Mouse (Mus musculus): ENCODE measurements around the gene March7.
A peak's percentile ranks its signal among the peaks of the same experiment; 100 is the strongest.

March7 gene

DNA sequence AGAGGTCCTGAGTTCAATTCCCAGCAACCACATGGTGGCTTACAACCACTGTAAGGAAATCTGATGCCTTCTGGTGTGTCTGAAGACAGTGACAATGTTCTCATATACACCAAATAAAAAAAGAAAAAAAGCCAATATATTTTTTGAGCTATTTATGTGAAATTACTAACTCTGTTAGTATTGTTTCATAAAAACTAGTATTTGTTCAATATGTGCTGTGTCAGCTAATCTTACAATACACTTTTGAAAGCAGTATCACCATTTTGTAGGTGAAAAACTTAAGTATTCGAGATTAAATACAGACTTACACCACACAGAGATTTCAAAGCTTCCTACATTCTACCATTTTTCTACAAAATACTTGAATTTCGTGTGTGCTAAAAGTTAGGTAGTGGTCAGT lies 5.0 kb downstream of the March7 start:
- no peak for DNase-seq (ENCODE audit: low read depth)

- peak; percentile 43 for DNase-seq (ENCODE audit: low read depth)
Measured at GRCm38 (mm10) chr2:60216547-60217153, 7.0 kb downstream of the March7 start.

GRCm38 (mm10) chr2:60217620-60218019 lies 7.9 kb downstream of the March7 start:
- no peak for DNase-seq (ENCODE audit: low read depth)

GRCm38 (mm10) chr2:60221236-60221635 lies 11.5 kb downstream of the March7 start:
- no peak for DNase-seq (ENCODE audit: low read depth)

- no peak for DNase-seq (ENCODE audit: low read depth)
Measured at GRCm38 (mm10) chr2:60221954-60222353, 12.3 kb downstream of the March7 start.

GRCm38 (mm10) chr2:60223489-60223888 lies 13.8 kb downstream of the March7 start:
- no peak for DNase-seq (ENCODE audit: low read depth)

GRCm38 (mm10) chr2:60228470-60228869 lies 18.8 kb downstream of the March7 start:
- no peak for DNase-seq (ENCODE audit: low read depth)

- no peak for DNase-seq (ENCODE audit: low read depth)
Measured at GRCm38 (mm10) chr2:60230361-60230760, 20.7 kb downstream of the March7 start.

GRCm38 (mm10) chr2:60233147-60233546 lies 23.5 kb downstream of the March7 start:
- no peak for DNase-seq (ENCODE audit: low read depth)

GRCm38 (mm10) chr2:60234506-60234905 lies 24.8 kb downstream of the March7 start:
- no peak for DNase-seq (ENCODE audit: low read depth)

DNA sequence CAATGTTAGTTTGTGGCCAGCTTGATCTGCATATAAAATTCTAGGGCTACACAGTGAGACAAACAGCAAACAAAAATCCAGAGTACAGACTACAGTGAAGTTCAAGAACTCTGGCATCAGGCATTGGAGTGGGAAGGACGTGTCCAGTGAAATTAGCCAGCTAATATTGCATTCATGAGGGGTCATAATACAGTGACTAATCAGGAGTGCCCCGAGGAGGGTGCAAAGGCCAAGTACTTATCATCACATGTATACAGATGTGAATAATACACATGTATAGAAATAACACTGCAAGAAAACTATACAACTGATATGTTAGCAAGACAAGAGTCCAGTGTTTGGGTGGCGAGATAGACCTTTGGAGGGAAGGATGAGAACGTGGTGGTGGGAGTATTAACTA lies 43.1 kb downstream of the March7 start:
- no peak for DNase-seq (ENCODE audit: low read depth)

DNA sequence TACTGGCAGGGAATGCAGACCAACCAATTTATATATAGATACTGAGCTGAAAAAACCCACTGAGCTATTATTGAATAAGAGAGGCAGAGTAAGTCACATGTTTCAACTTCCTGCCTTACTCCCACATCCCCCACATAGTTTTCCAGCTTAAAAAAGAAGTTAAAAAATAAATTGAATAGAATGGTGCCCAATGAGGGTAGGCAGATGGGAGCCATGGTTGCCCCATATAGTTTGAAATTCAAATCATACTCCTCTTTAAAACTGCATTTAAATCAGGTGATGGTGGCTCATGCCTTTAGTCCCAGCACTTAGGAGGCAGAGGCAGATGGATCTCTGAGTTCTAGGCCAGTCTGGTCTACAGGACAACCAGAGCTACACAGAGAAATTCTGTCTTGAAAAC lies 43.8 kb downstream of the March7 start:
- DNase-seq (ENCODE audit: low read depth), result no peak

- DNase-seq (ENCODE audit: low read depth), result no peak
Measured at GRCm38 (mm10) chr2:60256751-60257150, 47.1 kb downstream of the March7 start.

GRCm38 (mm10) chr2:60259186-60259585 lies 49.5 kb downstream of the March7 start:
- no peak for DNase-seq (ENCODE audit: low read depth)

DNA sequence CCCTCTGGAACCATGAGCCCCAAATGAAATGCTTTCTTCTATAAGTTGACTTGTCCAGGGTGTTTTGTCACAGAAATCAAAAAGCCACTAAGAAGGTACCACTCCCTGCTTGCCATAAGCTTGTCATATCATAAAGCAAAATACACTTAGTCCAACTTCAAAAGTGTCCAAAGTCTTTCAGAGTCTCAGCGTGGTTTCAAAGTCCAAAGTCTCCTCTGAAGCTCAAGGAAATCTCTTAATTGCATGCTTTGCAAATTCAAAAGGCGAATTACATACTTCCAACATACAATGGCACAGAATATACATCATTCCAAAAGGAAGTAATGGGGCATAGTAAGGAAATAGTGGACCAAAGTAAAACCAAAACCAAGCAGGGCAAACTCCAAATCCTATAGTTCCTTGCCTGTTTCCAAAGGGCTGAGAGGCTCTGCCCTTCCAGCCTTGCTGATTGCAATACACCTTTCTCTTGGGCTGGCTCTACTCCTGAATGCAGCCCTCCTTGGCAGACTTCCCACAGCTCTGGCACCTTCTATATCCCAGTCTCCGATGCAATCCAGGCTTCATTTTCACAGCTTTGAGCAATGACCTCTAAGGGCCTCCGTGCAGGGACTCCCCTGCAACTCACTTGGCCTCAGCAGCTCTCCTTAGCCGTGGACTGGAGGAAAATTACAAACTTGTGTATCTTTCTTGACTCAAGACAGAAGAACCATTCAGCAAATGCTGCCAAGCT lies 51.1 kb downstream of the March7 start:
- no peak for DNase-seq (ENCODE audit: low read depth)

GRCm38 (mm10) chr2:60267567-60267966 lies 57.9 kb downstream of the March7 start:
- no peak for DNase-seq (ENCODE audit: low read depth)

- no peak for DNase-seq (ENCODE audit: low read depth)
Measured at GRCm38 (mm10) chr2:60269856-60270479, 60.3 kb downstream of the March7 start.

DNA sequence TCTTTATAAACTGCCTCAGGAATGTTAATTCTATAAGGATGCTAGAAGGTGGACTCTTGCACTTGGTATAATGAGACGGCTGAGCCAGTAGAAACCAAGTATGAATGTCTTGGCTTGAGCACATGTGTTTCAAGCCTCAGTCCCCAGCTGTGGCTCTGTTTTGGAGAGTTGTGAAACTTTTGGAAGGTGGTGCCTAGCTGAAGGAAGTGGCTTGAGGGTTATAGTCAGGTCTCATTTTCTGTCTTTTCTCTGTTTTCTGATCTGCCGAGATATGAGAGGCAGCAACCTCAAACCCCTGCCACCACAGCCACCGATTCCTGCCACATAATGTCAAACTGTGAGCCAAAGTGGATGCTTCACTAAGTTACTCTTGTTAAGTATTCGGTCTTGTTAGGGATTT lies 68.9 kb downstream of the March7 start:
- no peak for DNase-seq (ENCODE audit: low read depth)

- DNase-seq (ENCODE audit: low read depth), result no peak
Measured at GRCm38 (mm10) chr2:60282625-60283024, 72.9 kb downstream of the March7 start.

GRCm38 (mm10) chr2:60283208-60283750 lies 73.6 kb downstream of the March7 start:
- no peak for DNase-seq (ENCODE audit: low read depth)

DNA sequence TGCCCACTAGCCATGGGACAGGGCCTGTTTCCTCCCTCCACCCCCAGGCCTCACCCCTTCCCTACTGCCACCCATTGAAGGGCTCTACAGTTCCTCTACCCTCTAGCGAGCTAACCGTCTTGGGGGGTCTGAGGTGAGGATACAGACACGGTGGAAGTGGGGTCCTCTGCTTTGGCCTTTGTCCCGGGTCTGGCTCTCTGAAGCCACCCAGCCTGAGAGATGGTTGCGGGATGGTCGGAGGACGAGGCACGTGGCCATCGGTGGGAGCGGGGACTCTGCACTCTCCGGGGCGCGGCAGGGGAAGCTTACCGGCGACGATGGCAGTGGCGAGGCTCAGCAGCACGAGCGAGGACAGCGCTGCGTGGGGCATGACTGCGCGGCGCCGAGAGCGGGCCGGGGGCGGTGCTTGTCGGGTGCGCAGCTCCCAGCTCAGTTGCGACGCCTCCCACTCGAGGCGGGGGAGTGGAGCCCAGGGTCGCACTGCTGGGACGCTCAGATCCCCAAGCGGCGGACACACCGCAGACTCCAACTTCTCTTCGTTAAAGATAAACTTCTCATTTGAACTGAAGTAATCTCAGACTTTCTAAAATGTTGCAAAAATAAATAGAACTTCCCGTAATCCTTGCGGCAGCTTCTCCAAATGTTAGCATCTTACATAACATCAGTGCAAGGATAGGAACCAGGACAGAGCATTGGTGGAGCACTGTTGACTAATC lies 74.2 kb downstream of the March7 start:
- peak; percentile 29 for DNase-seq (ENCODE audit: low read depth)

- DNase-seq (ENCODE audit: low read depth), result no peak
Measured at GRCm38 (mm10) chr2:60284467-60284821, 74.8 kb downstream of the March7 start, which contains the start of gene Cd302. Cd302 (minus strand) TSS chr2:60284488.
